Mouse (Mus musculus): ENCODE measurements around the gene Nthl1.

The Nthl1 gene

GRCm38 (mm10) chr17:24630072-24630471 is 2.4 kb upstream of the Nthl1 start:
- DNase-seq, result no peak

- peak; percentile 58 for DNase-seq
These were observed 451 bp downstream of the Nthl1 start for GRCm38 (mm10) chr17:24632813-24633449.

- no peak for DNase-seq
These were observed 1.4 kb downstream of the Nthl1 start for GRCm38 (mm10) chr17:24633831-24634230.

GRCm38 (mm10) chr17:24635024-24635423 is 2.5 kb downstream of the Nthl1 start:
- no peak for DNase-seq

- DNase-seq, result no peak
These were observed 3.2 kb downstream of the Nthl1 start for GRCm38 (mm10) chr17:24635694-24636093.

GRCm38 (mm10) chr17:24636781-24637481 is 4.5 kb downstream of the Nthl1 start:
- no peak for DNase-seq

GRCm38 (mm10) chr17:24638214-24638613 is 5.7 kb downstream of the Nthl1 start:
- no peak for DNase-seq

- DNase-seq, result no peak
These were observed 6.4 kb downstream of the Nthl1 start for GRCm38 (mm10) chr17:24638840-24639239.

GRCm38 (mm10) chr17:24639571-24639988 is 7.1 kb downstream of the Nthl1 start:
- DNase-seq, result no peak

GRCm38 (mm10) chr17:24640119-24640518 is 7.6 kb downstream of the Nthl1 start:
- DNase-seq, result no peak

GRCm38 (mm10) chr17:24640581-24640980 is 8.1 kb downstream of the Nthl1 start:
- no peak for DNase-seq

- no peak for DNase-seq
These were observed 9.5 kb downstream of the Nthl1 start for GRCm38 (mm10) chr17:24641944-24642343.

- no peak for DNase-seq
These were observed 10.4 kb downstream of the Nthl1 start for GRCm38 (mm10) chr17:24642791-24643343.

GRCm38 (mm10) chr17:24644030-24644715 is 11.7 kb downstream of the Nthl1 start:
- DNase-seq, result peak; percentile 28

GRCm38 (mm10) chr17:24644875-24645721 is 12.6 kb downstream of the Nthl1 start:
- peak; percentile 44 for DNase-seq

GRCm38 (mm10) chr17:24645916-24646315 is 13.4 kb downstream of the Nthl1 start:
- DNase-seq, result no peak

- no peak for DNase-seq
These were observed 13.9 kb downstream of the Nthl1 start for GRCm38 (mm10) chr17:24646381-24646780.

GRCm38 (mm10) chr17:24647493-24647892 is 15.0 kb downstream of the Nthl1 start:
- peak; percentile 57 for DNase-seq

GRCm38 (mm10) chr17:24648731-24649377 is 16.4 kb downstream of the Nthl1 start:
- DNase-seq, result peak; percentile 68

GRCm38 (mm10) chr17:24649581-24650069 is 17.1 kb downstream of the Nthl1 start:
- peak; percentile 85 for DNase-seq

- DNase-seq, result peak; percentile 75
These were observed 17.7 kb downstream of the Nthl1 start, which contains the start of gene Slc9a3r2 for GRCm38 (mm10) chr17:24650070-24650616. Gene Slc9a3r2 (minus strand): TSS chr17:24650327.
